In the genomic region with DNA sequence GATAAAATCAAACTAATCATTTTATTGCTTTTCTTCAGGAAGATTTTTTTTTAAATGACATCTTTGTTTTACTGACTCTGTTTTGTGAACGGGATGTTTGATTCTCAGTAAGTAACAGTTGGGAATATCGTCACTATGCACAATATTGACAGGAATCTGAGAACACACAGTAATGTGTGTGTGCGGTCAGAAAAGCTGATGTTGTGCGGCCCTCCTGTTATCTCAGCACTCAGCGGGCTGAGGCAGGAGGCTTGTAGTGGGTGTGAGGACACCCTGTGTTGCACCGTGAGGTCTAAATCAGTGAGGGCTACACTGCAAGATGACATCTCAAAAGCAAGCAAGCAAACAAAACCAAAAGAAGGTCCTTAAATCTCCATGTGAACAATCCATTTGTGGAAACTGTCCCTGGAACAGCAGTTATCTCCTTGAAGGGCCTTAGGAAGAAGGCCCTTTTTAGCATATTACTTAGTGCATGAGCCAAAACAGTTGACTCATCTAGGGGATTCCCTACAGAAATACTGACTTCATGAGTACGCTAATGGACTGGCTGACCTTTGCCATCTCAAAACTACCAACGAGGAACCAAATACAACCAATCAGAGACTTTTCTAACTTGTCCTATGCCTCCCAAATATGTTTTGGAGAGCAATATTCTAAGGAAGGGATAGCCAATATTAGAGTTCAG, we compare ENCODE assay signal across 14 mouse cellular contexts.
"Had no signal": no experiment of that assay in that cellular context is flagged by ENCODE, and none has a peak within 500 bp of the region (broad histone marks: within the 10 kb centered on the region; RNA-seq: fewer than 3 reads in every experiment).

No protein-coding gene starts in this region.

- H3K4me3 ChIP-seq: limb, embryonic 13.5 days; megakaryocyte, embryonic 14.5 days; midbrain, embryonic 12.5 days; myocyte; neural tube, embryonic 15.5 days had no signal

- ATAC-seq: lung, postnatal 0 days; midbrain, embryonic 16.5 days had no signal

- H3K4me1 ChIP-seq: limb, embryonic 13.5 days; megakaryocyte, embryonic 14.5 days had no signal

- DNase-seq: kidney, postnatal 25 days; left cerebral cortex, postnatal 4 days; lung, adult 18-20 months; lung, postnatal 36 days; right cerebral cortex, adult 18-20 months; right cerebral cortex, postnatal 25 days; thymus, postnatal 4 days had no signal
